Mouse (Mus musculus): ENCODE results near the gene Msmo1.

The Msmo1 gene

GRCm38 (mm10) chr8:64733271-64733943 lies at the start of gene Msmo1:
Gene Msmo1, minus strand, starts transcription at chr8:64733792.
- peak; percentile 98 for DNase-seq

GRCm38 (mm10) chr8:64781947-64782346 lies 48.4 kb upstream of the Msmo1 start:
- no peak for DNase-seq

- peak; percentile 17 for DNase-seq
Observed at GRCm38 (mm10) chr8:64777925-64778324, 44.3 kb upstream of the Msmo1 start.

- no peak for DNase-seq
Observed at GRCm38 (mm10) chr8:64774136-64774535, 40.5 kb upstream of the Msmo1 start.

- no peak for DNase-seq
Observed at GRCm38 (mm10) chr8:64770814-64771213, 37.2 kb upstream of the Msmo1 start.

GRCm38 (mm10) chr8:64769586-64769985 lies 36.0 kb upstream of the Msmo1 start:
- DNase-seq, result no peak

GRCm38 (mm10) chr8:64768645-64769044 lies 35.1 kb upstream of the Msmo1 start:
- DNase-seq, result no peak

GRCm38 (mm10) chr8:64767047-64767446 lies 33.5 kb upstream of the Msmo1 start:
- DNase-seq, result no peak

- DNase-seq, result no peak
Observed at GRCm38 (mm10) chr8:64764075-64764474, 30.5 kb upstream of the Msmo1 start.

- DNase-seq, result no peak
Observed at GRCm38 (mm10) chr8:64762751-64763150, 29.2 kb upstream of the Msmo1 start.

GRCm38 (mm10) chr8:64761430-64761829 lies 27.8 kb upstream of the Msmo1 start:
- DNase-seq, result peak; percentile 23

- no peak for DNase-seq
Observed at GRCm38 (mm10) chr8:64757956-64758355, 24.4 kb upstream of the Msmo1 start.

- DNase-seq, result no peak
Observed at GRCm38 (mm10) chr8:64746215-64747058, 12.8 kb upstream of the Msmo1 start.

- DNase-seq, result no peak
Observed at GRCm38 (mm10) chr8:64740547-64741211, 7.1 kb upstream of the Msmo1 start.

- DNase-seq, result no peak
Observed at GRCm38 (mm10) chr8:64738916-64739315, 5.3 kb upstream of the Msmo1 start.

- no peak for DNase-seq
Observed at GRCm38 (mm10) chr8:64736767-64737323, 3.3 kb upstream of the Msmo1 start.

- DNase-seq, result no peak
Observed at GRCm38 (mm10) chr8:64735161-64735560, 1.6 kb upstream of the Msmo1 start.

- DNase-seq, result no peak
Observed at GRCm38 (mm10) chr8:64732596-64732995, 996 bp downstream of the Msmo1 start.

- no peak for DNase-seq
Observed at GRCm38 (mm10) chr8:64728156-64728555, 5.4 kb downstream of the Msmo1 start.

GRCm38 (mm10) chr8:64726190-64726695 lies 7.3 kb downstream of the Msmo1 start:
- no peak for DNase-seq

- no peak for DNase-seq
Observed at GRCm38 (mm10) chr8:64723206-64723605, 10.4 kb downstream of the Msmo1 start.

GRCm38 (mm10) chr8:64717868-64718267 lies 15.7 kb downstream of the Msmo1 start:
- no peak for DNase-seq

- DNase-seq, result no peak
Observed at GRCm38 (mm10) chr8:64712499-64712898, 21.1 kb downstream of the Msmo1 start.
